Mouse (Mus musculus): Measurements from ENCODE around the gene Rangap1. TPM values are rescaled to one million over a fixed set of nuclear protein-coding genes. Genes with fewer than 3 reads are reported as not detected.

Rangap1 gene
- 98.8 and 107 TPM in 2 replicates for polyA plus RNA-seq (2015; fragmentation: Nextera tagmentation; extraction: Ambion mirVana)

GRCm38 (mm10) chr15:81744992-81745600 is at the start of gene Rangap1, which contains the start of gene Zc3h7b:
Gene Rangap1 (minus strand): TSS chr15:81745530.
Gene Zc3h7b (plus strand): TSS chr15:81745057.
- Histone ChIP-seq H3K9ac (peak within 1 kb of the TSS; percentile 97), H3K36me3 (no peaks in the 10 kb centered on the region), H3K4me3 (peak within 1 kb of the TSS; percentile 92), H3K4me1 (peaks cover 17% of the 10 kb centered on the region), H3K9me3 (no peaks in the 10 kb centered on the region), H3K27ac (peak within 1 kb of the TSS; percentile 96), H3K27me3 (no peaks in the 10 kb centered on the region), H3K4me2 (replicated peaks) (peak within 1 kb of the TSS; percentile 83)
- peak; percentile 87 for ATAC-seq (ENCODE audit: low FRiP score, low read depth)
- WGBS: under 1% methylated on average over 61 of the region's 65 CpGs

- H3K4me1 ChIP-seq: no peaks in the 10 kb centered on the region
- peaks cover 82% of the 10 kb centered on the region for H3K36me3 ChIP-seq
- no peak overlapping the region for H3K9ac ChIP-seq
- no peak for ATAC-seq (ENCODE audit: low FRiP score, low read depth)
- H3K27ac ChIP-seq: no peak overlapping the region
- WGBS: 90% methylated on average over 9 of the region's 9 CpGs
- no peak overlapping the region for H3K4me3 ChIP-seq
- H3K4me2 ChIP-seq (replicated peaks): no peak overlapping the region
- no peaks in the 10 kb centered on the region for H3K27me3 ChIP-seq
- H3K9me3 ChIP-seq: no peaks in the 10 kb centered on the region
Measured at GRCm38 (mm10) chr15:81792444-81792843, 47.1 kb upstream of the Rangap1 start.

GRCm38 (mm10) chr15:81787525-81787924 is 42.2 kb upstream of the Rangap1 start:
- Histone ChIP-seq H3K4me2 (replicated peaks) (no peak overlapping the region), H3K4me3 (no peak overlapping the region), H3K36me3 (peaks cover 94% of the 10 kb centered on the region), H3K27ac (no peak overlapping the region), H3K4me1 (0 out of 2 replicates have a peak, but pooled peaks cover 2% of the 10 kb centered on the region), H3K9me3 (no peaks in the 10 kb centered on the region), H3K9ac (no peak overlapping the region), H3K27me3 (no peaks in the 10 kb centered on the region)
- no peak for ATAC-seq (ENCODE audit: low FRiP score, low read depth)
- WGBS: 93% methylated on average over 13 of the region's 13 CpGs

DNA sequence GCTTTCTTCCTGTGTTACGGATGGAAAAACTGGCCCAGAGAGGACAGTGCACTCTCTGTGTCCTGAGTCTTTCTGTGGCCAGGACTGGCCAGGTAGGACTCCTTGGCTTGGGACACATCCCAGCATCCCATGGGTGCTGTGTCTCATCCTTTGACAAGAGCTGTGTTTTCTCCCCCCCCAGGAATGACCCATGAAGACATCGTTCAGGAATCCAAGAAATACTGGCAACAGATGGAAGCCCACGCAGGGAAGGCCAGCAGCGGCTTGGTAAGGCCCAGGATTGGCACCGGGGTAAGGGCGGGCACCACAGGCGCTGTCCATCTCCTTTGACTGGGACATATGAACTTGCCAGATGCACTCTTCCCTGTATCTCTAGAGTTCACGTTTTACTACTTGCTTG is 40.4 kb upstream of the Rangap1 start:
- 0 out of 2 replicates have a peak, but pooled peaks cover 2% of the 10 kb centered on the region for H3K4me1 ChIP-seq
- no peak overlapping the region for H3K27ac ChIP-seq
- H3K9ac ChIP-seq: no peak overlapping the region
- H3K36me3 ChIP-seq: peaks cover 94% of the 10 kb centered on the region
- H3K27me3 ChIP-seq: no peaks in the 10 kb centered on the region
- ATAC-seq (ENCODE audit: low FRiP score, low read depth): no peak
- 95% methylated on average over 8 of the region's 8 CpGs for WGBS
- H3K9me3 ChIP-seq: no peaks in the 10 kb centered on the region
- no peak overlapping the region for H3K4me2 ChIP-seq (replicated peaks)
- H3K4me3 ChIP-seq: no peak overlapping the region

DNA sequence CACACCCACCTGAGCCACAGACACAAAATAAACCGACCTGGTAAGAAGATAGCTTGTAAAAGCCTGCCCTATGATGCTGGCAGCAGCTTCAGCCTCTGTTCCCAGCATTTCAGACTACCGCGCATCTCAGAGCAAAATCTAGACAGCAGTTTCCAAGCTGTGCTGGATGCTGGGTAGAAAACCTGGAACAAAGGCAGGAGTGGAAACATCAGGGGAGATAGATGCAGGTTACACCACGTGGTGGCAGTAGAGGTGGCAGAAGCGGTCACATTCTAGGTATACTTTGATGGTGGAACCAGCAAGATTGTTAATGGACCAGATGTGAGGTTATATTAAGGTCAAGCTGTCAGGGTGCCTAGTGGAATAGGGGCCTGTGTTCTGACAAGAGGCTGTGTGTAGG is 39.4 kb upstream of the Rangap1 start:
- H3K4me1 ChIP-seq: 0 out of 2 replicates have a peak, but pooled peaks cover 2% of the 10 kb centered on the region
- H3K4me2 ChIP-seq (replicated peaks): no peak overlapping the region
- no peak for ATAC-seq (ENCODE audit: low FRiP score, low read depth)
- no peaks in the 10 kb centered on the region for H3K9me3 ChIP-seq
- H3K27me3 ChIP-seq: no peaks in the 10 kb centered on the region
- H3K36me3 ChIP-seq: peaks cover 94% of the 10 kb centered on the region
- H3K9ac ChIP-seq: 0 out of 2 replicates have a peak overlapping the region, but pooled peaks have one; percentile 19
- H3K27ac ChIP-seq: no peak overlapping the region
- 58% methylated on average over 5 of the region's 5 CpGs for WGBS
- H3K4me3 ChIP-seq: no peak overlapping the region

GRCm38 (mm10) chr15:81781816-81782215 is 36.5 kb upstream of the Rangap1 start:
- no peaks in the 10 kb centered on the region for H3K9me3 ChIP-seq
- peaks cover 96% of the 10 kb centered on the region for H3K36me3 ChIP-seq
- WGBS: 84% methylated on average over 7 of the region's 7 CpGs
- H3K9ac ChIP-seq: no peak overlapping the region
- H3K4me2 ChIP-seq (replicated peaks): no peak overlapping the region
- no peak for ATAC-seq (ENCODE audit: low FRiP score, low read depth)
- H3K4me3 ChIP-seq: no peak overlapping the region
- H3K27me3 ChIP-seq: no peaks in the 10 kb centered on the region
- 0 out of 2 replicates have a peak, but pooled peaks cover 2% of the 10 kb centered on the region for H3K4me1 ChIP-seq
- H3K27ac ChIP-seq: no peak overlapping the region

- no peak overlapping the region for H3K4me2 ChIP-seq (replicated peaks)
- H3K27me3 ChIP-seq: no peaks in the 10 kb centered on the region
- 88% methylated on average over 11 of the region's 11 CpGs for WGBS
- H3K4me1 ChIP-seq: no peaks in the 10 kb centered on the region
- peaks cover 100% of the 10 kb centered on the region for H3K36me3 ChIP-seq
- no peak overlapping the region for H3K27ac ChIP-seq
- ATAC-seq (ENCODE audit: low FRiP score, low read depth): no peak
- H3K9me3 ChIP-seq: no peaks in the 10 kb centered on the region
- no peak overlapping the region for H3K4me3 ChIP-seq
- H3K9ac ChIP-seq: no peak overlapping the region
Measured at GRCm38 (mm10) chr15:81776631-81777422, 31.5 kb upstream of the Rangap1 start.

DNA sequence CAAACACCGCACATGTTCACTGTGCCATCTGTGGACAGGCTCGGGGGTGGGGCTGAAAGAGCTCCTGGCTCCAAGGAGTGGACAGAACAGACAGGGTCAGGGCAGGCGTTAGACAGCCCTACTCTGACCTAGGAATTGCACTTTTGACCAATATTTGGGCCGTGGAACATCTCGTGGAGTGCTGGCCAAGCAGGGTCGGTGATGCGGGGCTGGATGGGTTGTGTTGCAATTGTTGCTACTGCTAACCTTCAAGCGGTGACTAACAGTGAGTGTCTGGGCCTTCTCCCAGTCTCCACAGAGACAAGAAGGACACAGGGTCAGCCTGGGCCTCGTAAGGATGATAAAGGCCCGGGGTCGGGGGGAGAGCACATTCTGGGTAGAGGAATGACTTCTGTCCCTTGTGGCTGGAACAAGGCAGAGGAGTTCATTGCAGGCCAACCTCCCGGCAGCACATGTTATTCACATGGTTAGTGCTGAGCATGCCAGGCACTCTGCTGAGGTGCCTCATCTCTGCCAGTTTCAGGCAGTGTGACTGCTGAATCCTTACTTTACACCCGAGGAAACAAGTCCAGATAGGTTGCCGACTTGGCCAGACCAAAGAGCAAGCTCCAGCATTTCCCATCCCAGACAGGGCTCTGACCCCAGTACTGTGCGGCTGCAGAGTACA is 29.3 kb upstream of the Rangap1 start:
- no peaks in the 10 kb centered on the region for H3K4me1 ChIP-seq
- no peak for ATAC-seq (ENCODE audit: low FRiP score, low read depth)
- no peak overlapping the region for H3K27ac ChIP-seq
- 90% methylated on average over 15 of the region's 15 CpGs for WGBS
- H3K9ac ChIP-seq: no peak overlapping the region
- H3K4me2 ChIP-seq (replicated peaks): no peak overlapping the region
- H3K27me3 ChIP-seq: no peaks in the 10 kb centered on the region
- no peaks in the 10 kb centered on the region for H3K9me3 ChIP-seq
- H3K4me3 ChIP-seq: no peak overlapping the region
- H3K36me3 ChIP-seq: peaks cover 98% of the 10 kb centered on the region

- Histone ChIP-seq H3K27ac (peak overlapping the region; percentile 33; the same call in 1 of the 2 replicates), H3K36me3 (peaks cover 98% of the 10 kb centered on the region)
- ATAC-seq (ENCODE audit: low FRiP score, low read depth): no peak
Measured at GRCm38 (mm10) chr15:81772431-81773120, 27.2 kb upstream of the Rangap1 start.

GRCm38 (mm10) chr15:81769037-81769436 is 23.7 kb upstream of the Rangap1 start:
- Histone ChIP-seq H3K4me3 (no peak overlapping the region), H3K9ac (no peak overlapping the region), H3K9me3 (no peaks in the 10 kb centered on the region), H3K27me3 (no peaks in the 10 kb centered on the region), H3K4me2 (replicated peaks) (no peak overlapping the region), H3K4me1 (0 out of 2 replicates have a peak, but pooled peaks cover 2% of the 10 kb centered on the region), H3K27ac (no peak overlapping the region), H3K36me3 (peaks cover 63% of the 10 kb centered on the region)
- 61% methylated on average over 13 of the region's 13 CpGs for WGBS
- 0 out of 2 replicates have a peak, but pooled peaks have one; percentile 30 for ATAC-seq (ENCODE audit: low FRiP score, low read depth)

More at GRCm38 (mm10) chr15:81772431-81773120, 27.2 kb upstream of the Rangap1 start:
- Histone ChIP-seq H3K9ac (no peak overlapping the region), H3K4me2 (replicated peaks) (no peak overlapping the region), H3K4me1 (no peaks in the 10 kb centered on the region), H3K27me3 (no peaks in the 10 kb centered on the region), H3K9me3 (no peaks in the 10 kb centered on the region), H3K4me3 (no peak overlapping the region)
- 57% methylated on average over 20 of the region's 20 CpGs for WGBS

DNA sequence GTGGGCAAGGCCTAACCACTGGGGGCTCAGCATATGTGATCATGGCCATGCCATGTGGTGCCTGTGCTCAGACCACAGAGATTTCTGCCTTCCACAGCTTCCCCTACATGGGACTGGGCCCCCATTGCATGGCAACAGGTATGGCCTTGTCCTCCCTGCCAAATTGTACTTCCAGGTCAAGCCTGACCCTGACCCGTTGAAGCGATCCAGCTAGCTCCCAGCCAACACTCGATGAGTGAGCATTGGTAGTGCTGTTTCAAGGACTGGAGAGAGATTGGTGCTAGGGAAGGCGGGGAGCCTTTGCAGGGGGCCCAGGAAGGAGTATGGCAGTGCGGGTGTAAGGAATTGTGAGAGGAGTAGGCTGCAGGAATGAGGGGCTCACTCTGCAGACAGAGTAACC is 21.1 kb upstream of the Rangap1 start:
- ATAC-seq (ENCODE audit: low FRiP score, low read depth): no peak
- WGBS: 87% methylated on average over 5 of the region's 5 CpGs
- Histone ChIP-seq H3K4me3 (no peak overlapping the region), H3K36me3 (peaks cover 45% of the 10 kb centered on the region), H3K27me3 (no peaks in the 10 kb centered on the region), H3K4me1 (0 out of 2 replicates have a peak, but pooled peaks cover 2% of the 10 kb centered on the region), H3K9ac (no peak overlapping the region), H3K27ac (no peak overlapping the region), H3K9me3 (no peaks in the 10 kb centered on the region), H3K4me2 (replicated peaks) (no peak overlapping the region)
